Mouse (Mus musculus) ovary, postnatal 10 days (tissue): Measurements from ENCODE around the gene Celf3.

Experiments used
- DNase-seq: peaks from one replicate; pipeline ENCODE4 v3.0.0; 2022; ENCODE audit warnings: low spot score

Celf3 gene

DNA sequence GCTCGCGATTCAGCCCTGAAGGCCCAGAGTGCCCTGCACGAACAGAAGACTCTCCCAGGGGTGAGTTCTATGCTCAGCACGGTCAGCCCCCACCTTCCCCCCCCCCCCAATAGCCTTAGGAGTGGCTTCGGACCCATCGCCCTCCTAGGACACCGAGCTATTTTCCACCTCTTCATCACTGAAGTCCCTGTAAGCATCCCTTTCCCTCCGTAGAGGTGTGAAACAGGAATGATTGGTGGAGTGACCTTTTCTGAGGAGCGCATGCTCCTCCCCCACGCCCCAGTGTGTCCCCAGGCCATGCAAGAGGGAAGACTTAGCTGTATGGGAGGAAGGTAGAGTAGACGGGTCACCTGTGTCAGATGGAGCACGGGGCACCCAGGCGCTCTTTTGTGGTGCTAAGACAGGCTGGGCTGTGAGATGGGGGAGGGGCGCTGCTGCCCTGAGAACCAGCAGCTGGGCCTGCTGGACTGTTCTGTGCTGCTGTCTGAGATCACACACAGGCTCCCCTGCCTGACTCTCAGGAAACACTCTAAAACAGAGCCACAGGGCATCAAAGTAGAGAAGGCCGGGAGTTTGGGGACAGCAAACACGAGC, 2.3 kb downstream of the Celf3 start, which contains the start of gene Riiad1:
TSS of gene Riiad1 (minus strand) at position 51 of the 594 bp plus-strand sequence.
- DNase-seq: no peak

DNA sequence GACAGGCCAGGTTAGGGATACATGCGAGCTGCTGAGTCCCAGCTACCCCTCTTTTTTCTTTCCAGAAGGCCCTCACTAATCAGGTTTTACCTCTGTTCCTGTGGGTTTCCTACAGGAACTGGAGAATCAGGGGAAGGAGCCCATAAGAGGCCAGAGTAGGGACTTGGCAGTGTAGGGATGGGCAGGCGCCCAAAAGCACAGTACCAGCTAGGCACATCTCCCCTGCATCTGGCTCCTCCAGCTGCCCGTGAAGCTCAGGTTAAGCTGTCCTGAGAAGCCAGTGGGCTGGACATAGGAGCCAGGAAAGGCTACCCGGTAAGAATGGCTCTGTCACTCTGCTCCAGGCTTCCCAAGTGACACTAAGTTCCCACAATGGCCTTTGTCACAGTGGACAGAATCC, 3.3 kb downstream of the Celf3 start:
- no peak for DNase-seq

- DNase-seq: no peak
Observed at GRCm38 (mm10) chr3:94482764-94483385, 4.8 kb downstream of the Celf3 start.

DNA sequence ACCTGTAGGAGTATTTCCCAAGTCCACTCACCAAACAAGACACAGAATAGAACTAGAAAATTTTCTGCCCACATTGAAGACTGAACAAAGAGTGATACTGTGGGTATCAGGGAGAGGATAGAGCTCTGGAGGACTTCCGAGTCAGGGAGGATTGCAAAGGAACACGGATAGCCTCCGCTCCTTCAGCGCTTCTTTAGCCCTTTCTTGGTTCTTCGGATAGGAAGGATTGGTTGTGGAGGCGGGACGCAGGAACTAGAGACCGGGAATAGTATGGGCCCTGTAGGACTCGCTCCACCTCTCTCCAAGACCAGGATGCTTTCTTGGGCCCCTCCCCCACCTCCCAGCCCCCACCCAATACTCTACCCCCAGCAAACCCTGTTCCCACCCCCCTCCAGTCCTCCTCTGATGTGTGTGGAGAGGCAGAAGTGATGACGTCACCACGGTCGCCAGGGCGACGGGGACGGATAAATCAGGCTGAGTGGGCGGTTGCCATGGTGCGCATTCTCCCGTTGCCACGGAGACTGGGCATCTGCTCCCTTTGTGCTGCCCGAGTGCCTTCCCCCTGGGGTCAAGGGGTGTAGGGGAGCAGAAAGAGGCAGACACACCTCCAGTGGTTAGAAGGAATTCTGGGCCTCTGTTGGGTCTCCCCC, 5.8 kb downstream of the Celf3 start:
- no peak for DNase-seq

- DNase-seq: no peak
Observed at GRCm38 (mm10) chr3:94485922-94486321, 7.8 kb downstream of the Celf3 start.

DNA sequence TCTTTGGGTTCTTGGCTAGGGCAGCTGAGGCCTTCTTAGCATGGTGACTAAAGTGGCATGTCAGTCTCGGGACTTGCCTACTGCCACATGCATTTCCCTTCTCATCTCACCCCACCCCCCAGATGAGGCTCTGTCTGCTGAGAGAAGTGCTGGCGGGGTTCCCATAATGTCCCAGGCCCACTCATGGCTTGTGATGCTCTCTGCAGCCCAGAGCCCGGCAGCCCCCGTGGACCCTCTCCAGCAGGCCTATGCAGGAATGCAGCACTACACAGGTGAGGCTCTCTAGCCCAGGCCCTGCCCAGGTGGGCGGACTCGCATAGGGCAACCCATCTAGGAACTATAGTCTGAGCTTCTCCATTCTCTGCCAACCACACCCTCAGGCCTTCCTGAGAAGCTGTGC, 9.5 kb downstream of the Celf3 start:
- DNase-seq: no peak

DNA sequence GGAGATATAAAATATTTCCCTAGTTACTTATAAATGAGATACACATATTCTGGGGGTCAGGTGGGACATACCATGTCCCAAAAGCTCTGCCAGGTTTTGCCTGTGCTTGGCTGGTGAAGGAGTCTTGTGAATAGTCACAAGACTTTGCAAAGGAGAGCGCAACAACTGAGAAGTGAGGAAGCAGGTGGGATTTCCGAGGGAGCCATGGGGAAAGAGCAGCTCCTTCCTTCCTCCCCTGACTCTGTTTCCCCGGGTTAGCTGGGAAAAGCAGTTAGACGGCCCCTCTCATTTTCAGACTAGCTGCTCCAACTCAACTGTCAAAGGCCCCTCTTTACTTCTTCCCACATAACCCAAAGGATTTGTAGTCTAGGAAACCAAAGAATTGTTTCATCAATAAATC, 19.1 kb downstream of the Celf3 start:
- DNase-seq: no peak

DNA sequence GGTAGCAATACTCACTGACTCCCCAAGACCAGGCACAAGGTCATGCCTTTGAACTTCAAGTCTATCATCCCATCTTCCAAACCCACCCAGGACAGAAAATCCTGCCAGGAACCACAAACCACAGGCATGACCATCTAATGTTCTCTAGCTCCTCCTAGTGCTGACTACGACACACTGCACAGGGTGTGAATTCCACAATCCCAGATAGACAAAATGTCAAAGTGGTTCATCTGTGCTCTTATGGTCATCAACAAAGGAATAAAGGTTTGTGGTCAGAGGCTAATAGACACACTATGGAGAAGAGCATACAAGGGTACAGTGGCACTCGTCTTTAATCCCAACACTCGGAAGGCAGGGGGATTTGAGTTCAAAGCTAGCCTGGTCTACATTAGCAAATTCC, 24.1 kb downstream of the Celf3 start:
- DNase-seq: no peak

DNA sequence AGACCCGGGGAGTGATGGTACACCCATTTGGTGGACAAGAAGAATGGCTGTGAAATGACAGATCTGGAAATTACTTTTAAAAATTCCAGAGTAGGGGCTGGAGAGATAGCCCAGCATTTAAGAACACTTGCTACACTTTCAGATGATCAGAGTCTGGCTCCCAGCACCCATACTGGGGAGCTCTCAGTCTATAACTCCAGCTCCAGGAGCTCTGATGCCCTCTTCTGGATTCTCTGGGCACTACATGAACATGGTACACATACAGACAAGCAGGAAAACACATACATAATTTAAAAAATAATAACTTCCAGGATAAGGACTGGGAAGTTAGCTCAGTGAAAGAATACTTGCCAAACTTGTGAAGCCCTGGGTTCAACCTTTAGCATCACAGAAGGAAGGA, 28.6 kb downstream of the Celf3 start:
- no peak for DNase-seq

DNA sequence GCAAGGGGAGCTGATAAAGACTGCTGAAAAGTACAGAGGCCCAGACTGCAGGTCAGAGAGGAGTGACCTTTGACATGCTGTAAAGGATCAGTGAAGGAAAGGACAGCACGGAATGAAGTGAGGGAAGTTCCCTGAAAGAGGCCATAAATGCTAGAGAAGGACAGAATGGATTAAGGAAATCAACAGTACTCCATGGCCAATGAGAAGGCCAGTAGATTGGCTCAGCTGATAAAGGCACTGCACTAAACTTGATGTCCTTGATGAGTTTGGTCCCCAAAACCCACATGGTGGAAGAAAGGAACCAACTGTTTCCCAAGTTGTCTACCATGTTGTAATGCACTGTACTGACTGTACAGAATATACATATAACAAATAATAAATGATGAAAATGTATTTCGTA, 48.6 kb downstream of the Celf3 start:
- no peak for DNase-seq

DNA sequence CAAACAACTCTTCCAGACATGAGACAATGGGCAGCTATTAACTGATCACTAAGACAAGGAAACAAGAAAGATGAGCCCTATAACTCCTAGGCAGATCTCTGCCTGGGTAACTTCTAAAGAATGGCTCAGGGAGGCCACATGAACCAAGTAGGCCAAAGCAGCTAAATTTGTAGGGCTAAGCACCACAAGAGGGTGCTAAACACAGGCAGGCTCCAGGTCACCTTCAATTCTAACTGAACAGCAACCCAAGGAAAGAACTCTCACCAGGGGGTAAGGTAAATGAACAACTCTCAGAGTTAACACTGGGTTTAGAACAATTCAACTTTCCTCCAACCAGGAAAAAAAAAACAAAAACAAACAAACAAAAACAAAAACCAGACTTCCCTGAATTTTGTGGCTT, 55.9 kb downstream of the Celf3 start:
- DNase-seq: no peak

- no peak for DNase-seq
Observed at GRCm38 (mm10) chr3:94537187-94537586, 59.1 kb downstream of the Celf3 start.
